Mouse (Mus musculus): Measurements from ENCODE around the gene Cwh43.

GRCm38 (mm10) chr5:73368845-73369447 lies 36.9 kb upstream of the Cwh43 start:
- TF ChIP-seq GATA1 (IDR thresholded peaks at IDR 0.05; ENCODE audit: borderline replicate concordance, low read length) (no peak), FLI1 (IDR thresholded peaks at IDR 0.05; ENCODE audit: low read length) (no peak)

Measured in megakaryocyte, embryonic 14.5 days (primary cell).